Mouse (Mus musculus): ENCODE measurements around the gene Xlr4c. TPM values are rescaled to one million over a fixed set of nuclear protein-coding genes. Genes with fewer than 3 reads are reported as not detected.
A peak's percentile ranks its signal among the peaks of the same experiment; 100 is the strongest.
"Not testable (repeated sequence)": the region's sequence is repeated elsewhere in the genome, so short reads cannot be mapped to it uniquely, and the experiment has no call there.

Xlr4c gene
- total RNA-seq (2021): not detected
- long read RNA-seq: 0 reads

GRCm38 (mm10) chrX:73242821-73243325 lies at the start of gene Xlr4c:
Xlr4c (minus strand) TSS chrX:73243130.
- DNase-seq (ENCODE audit: low spot score in 2 of 2): not testable (repeated sequence)

- DNase-seq (ENCODE audit: low spot score in 2 of 2): not testable (repeated sequence)
Measured at GRCm38 (mm10) chrX:73265270-73265669, 22.3 kb upstream of the Xlr4c start, which contains the start of gene Xlr3c. Xlr3c (minus strand) TSS chrX:73265390.

- DNase-seq (ENCODE audit: low spot score in 2 of 2): not testable (repeated sequence)
Measured at GRCm38 (mm10) chrX:73262428-73262827, 19.5 kb upstream of the Xlr4c start.

GRCm38 (mm10) chrX:73229288-73229687 lies 13.6 kb downstream of the Xlr4c start:
- no peak for DNase-seq (ENCODE audit: low spot score in 2 of 2)

- peak; percentile 50 to 57 for DNase-seq (ENCODE audit: low spot score in 2 of 2)
Measured at GRCm38 (mm10) chrX:73228606-73229214, 14.2 kb downstream of the Xlr4c start.

GRCm38 (mm10) chrX:73227914-73228605 lies 14.9 kb downstream of the Xlr4c start, which contains the start of gene F8a:
F8a (plus strand) TSS chrX:73228291.
- DNase-seq (ENCODE audit: low spot score in 2 of 2): peak; percentile 69 to 77

GRCm38 (mm10) chrX:73225365-73225764 lies 17.6 kb downstream of the Xlr4c start:
- no peak for DNase-seq (ENCODE audit: low spot score in 2 of 2)

- not testable (repeated sequence) for DNase-seq (ENCODE audit: low spot score in 2 of 2)
Measured at GRCm38 (mm10) chrX:73213819-73214564, 28.9 kb downstream of the Xlr4c start, which contains the start of gene Xlr4b. Xlr4b (plus strand) TSS chrX:73214333.

- not testable (repeated sequence) for DNase-seq (ENCODE audit: low spot score in 2 of 2)
Measured at GRCm38 (mm10) chrX:73191934-73192333, 51.0 kb downstream of the Xlr4c start, which contains the start of gene Xlr3b. Xlr3b (plus strand) TSS chrX:73192207.

Other genes with a start within 250 kb of the Xlr4c start
- gene Pnma5, start 206.0 kb downstream of the Xlr4c start, total RNA-seq (2021): under 1 TPM; 0.65 to 0.80 TPM
- gene Pnma3, start 178.3 kb downstream of the Xlr4c start, total RNA-seq (2021): 10 to 100 TPM; 25.5 to 28.1 TPM
- under 1 TPM in 1 of 2 experiments, not detected in 1; 0.32 TPM for gene Xlr4a, start 160.7 kb downstream of the Xlr4c start, total RNA-seq (2021)
- gene Xlr3a, start 146.0 kb downstream of the Xlr4c start, total RNA-seq (2021): under 1 TPM; 0.62 to 0.80 TPM
- 1 to 10 TPM; 1.8 to 2.3 TPM for gene Gm14685, start 126.1 kb downstream of the Xlr4c start, total RNA-seq (2021)
- gene Xlr5b, start 94.3 kb downstream of the Xlr4c start, total RNA-seq (2021): not detected
- gene DXBay18, start 93.7 kb downstream of the Xlr4c start, total RNA-seq (2021): 1 to 10 TPM in 1 of 2 experiments, under 1 TPM in 1; 0.48 to 2.1 TPM
- gene Spin2d, start 66.1 kb downstream of the Xlr4c start, total RNA-seq (2021): not detected
- gene Xlr3b, start 50.9 kb downstream of the Xlr4c start, total RNA-seq (2021): 1 to 10 TPM; 4.1 to 7.0 TPM
- gene Xlr4b, start 28.8 kb downstream of the Xlr4c start, total RNA-seq (2021): under 1 TPM in 1 of 2 experiments, not detected in 1; 0.51 TPM
- 10 to 100 TPM; 13.4 to 15.2 TPM for gene F8a, start 14.8 kb downstream of the Xlr4c start, total RNA-seq (2021)
- gene Xlr3c, start 22.3 kb upstream of the Xlr4c start, total RNA-seq (2021): not detected
- gene Xlr5a, start 49.8 kb upstream of the Xlr4c start, total RNA-seq (2021): not detected
- not detected for gene Xlr5c, start 49.8 kb upstream of the Xlr4c start, total RNA-seq (2021)
- gene Gm45015, start 93.7 kb upstream of the Xlr4c start, total RNA-seq (2021): not detected
- gene Zfp275, start 99.5 kb upstream of the Xlr4c start, total RNA-seq (2021): 10 to 100 TPM; 12.1 to 16.1 TPM
- under 1 TPM; 0.16 to 0.29 TPM for gene Gm18336, start 155.6 kb upstream of the Xlr4c start, total RNA-seq (2021)
- 1 to 10 TPM; 3.2 to 4.9 TPM for gene Zfp92, start 168.0 kb upstream of the Xlr4c start, total RNA-seq (2021)
- gene Trex2, start 192.2 kb upstream of the Xlr4c start, total RNA-seq (2021): not detected
- gene Haus7, start 215.9 kb upstream of the Xlr4c start, total RNA-seq (2021): 10 to 100 TPM; 18.4 to 19.7 TPM
- gene Bgn, start 240.5 kb upstream of the Xlr4c start, total RNA-seq (2021): 10 to 100 TPM; 48.6 to 48.8 TPM

Measured in layer of hippocampus, postnatal 10 days (tissue).